Mouse (Mus musculus) embryonic facial prominence, embryonic 15.5 days (tissue): ENCODE measurements at regions not wholly inside any gene's neighbourhood (a gene's known extent, or its start where the extent isn't known, plus 50 kb on each side); places are given as distances from the start of the nearest gene placed in this dataset.

ENCODE experiments used
- ATAC-seq: fragments of 200-750 bp; cut with Nextera tagmentation; 2 replicates; pipeline ENCODE4 v1.8.0; 2017; ENCODE audit warnings: low read depth, moderate TSS enrichment; ENCODE audit not compliant: insufficient number of reproducible peaks, low FRiP score, low TSS enrichment
- H3K27ac ChIP-seq: fragments of 300-500 bp; sonication (generic); replicated peaks from 2 replicates; pipeline ENCODE4 v1.5.1; 2015; ENCODE audit warnings: mild to moderate bottlenecking, inconsistent platforms
- H3K27me3 ChIP-seq: fragments of 300-500 bp; sonication (generic); 2 replicates; pipeline ENCODE4 v1.6.1; 2015; ENCODE audit warnings: inconsistent platforms
- H3K36me3 ChIP-seq: fragments of 300-500 bp; sonication (generic); 2 replicates; pipeline ENCODE4 v1.6.1; 2015; ENCODE audit warnings: mild to moderate bottlenecking, inconsistent platforms
- H3K4me1 ChIP-seq: fragments of 300-500 bp; sonication (generic); 2 replicates; pipeline ENCODE4 v1.6.1; 2015; ENCODE audit warnings: inconsistent platforms
- H3K4me2 ChIP-seq: fragments of 300-500 bp; sonication (generic); replicated peaks from 2 replicates; pipeline ENCODE4 v1.6.1; 2015; ENCODE audit warnings: mild to moderate bottlenecking, inconsistent platforms
- H3K4me3 ChIP-seq: fragments of 300-500 bp; sonication (generic); replicated peaks from 2 replicates; pipeline ENCODE4 v1.5.1; 2015; ENCODE audit warnings: mild to moderate bottlenecking, inconsistent platforms
- H3K9ac ChIP-seq: fragments of 300-500 bp; sonication (generic); 2 replicates; pipeline ENCODE4 v1.6.1; 2015; ENCODE audit warnings: inconsistent platforms
- H3K9me3 ChIP-seq: fragments of 300-500 bp; sonication (generic); replicated peaks from 2 replicates; pipeline ENCODE4 v1.6.1; 2016; ENCODE audit warnings: inconsistent platforms
- WGBS: fragments of 180-500 bp; shearing (Covaris S2); methylation state at CpG from one replicate; pipeline ENCODE4 v1.1.7; 2015; 5-methylcytosine and 5-hydroxymethylcytosine counted together

DNA sequence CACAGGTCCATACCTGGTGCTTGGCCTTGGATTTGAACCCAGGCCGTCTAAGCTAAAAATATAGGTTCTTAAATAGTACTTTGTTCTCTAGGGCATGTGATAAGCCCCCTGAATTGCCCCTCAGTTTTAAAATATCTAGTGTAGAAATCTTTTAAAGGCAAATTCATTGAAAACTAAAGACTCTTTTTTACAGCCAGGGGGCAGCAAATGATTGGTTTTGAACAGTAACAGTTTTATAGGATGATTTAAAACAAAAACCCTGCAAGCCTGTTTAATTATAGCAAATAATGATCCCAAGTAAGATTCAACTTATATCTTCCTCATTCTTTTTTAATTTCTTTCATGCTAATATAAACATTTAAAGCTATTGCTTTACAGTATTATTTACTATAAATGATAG, 58.9 kb upstream of the Fam92a start:
- no peak for ATAC-seq

More for the DNA sequence above, 58.9 kb upstream of the Fam92a start:
- Histone ChIP-seq H3K4me2 (no peak overlapping the region), H3K36me3 (no peaks in the 10 kb centered on the region), H3K4me3 (no peak overlapping the region), H3K9me3 (no peaks in the 10 kb centered on the region), H3K4me1 (no peaks in the 10 kb centered on the region), H3K27me3 (no peaks in the 10 kb centered on the region), H3K9ac (no peak overlapping the region), H3K27ac (no peak overlapping the region)
- WGBS: 60% methylated on average over 1 of the region's 1 CpGs
